Mouse (Mus musculus): ENCODE measurements around the gene Parp8. TPM values are rescaled to one million over a fixed set of nuclear protein-coding genes. Genes with fewer than 3 reads are reported as not detected.

Parp8 gene
- total RNA-seq, 2 experiments from 2014 or later, result 20.9 to 21.9 TPM

GRCm38 (mm10) chr13:116897711-116898110 is 127.6 kb downstream of the Parp8 start:
- no peak for DNase-seq (ENCODE audit: extremely low spot score in 1 of 2, low spot score in 2 of 2)
- intact Hi-C loops (cut with DNase I), result no loop called here
- TF ChIP-seq CTCF (IDR thresholded peaks at IDR 0.05), result no peak

GRCm38 (mm10) chr13:116884422-116884942 is 140.9 kb downstream of the Parp8 start:
- H3K4me3 ChIP-seq, result no peak overlapping the region
- no peak for DNase-seq (ENCODE audit: extremely low spot score in 1 of 2, low spot score in 2 of 2)
- TF ChIP-seq CTCF (IDR thresholded peaks at IDR 0.05), result no peak
- intact Hi-C loops (cut with DNase I), result loop anchor here (5.0 kb wide), 1 partner anchor 143 kb away; the partner anchor contains the start of gene Parp8
- no peak overlapping the region for H3K27ac ChIP-seq

More at GRCm38 (mm10) chr13:116897711-116898110, 127.6 kb downstream of the Parp8 start:
- Histone ChIP-seq H3K27ac (no peak overlapping the region), H3K4me3 (no peak overlapping the region)

- no peak for DNase-seq (ENCODE audit: extremely low spot score in 1 of 2, low spot score in 2 of 2)
- Histone ChIP-seq H3K4me3 (no peak overlapping the region), H3K27ac (no peak overlapping the region)
- intact Hi-C loops (cut with DNase I), result loop anchor here (5.0 kb wide), 1 partner anchor 145 kb away; the partner anchor contains the start of gene Parp8
- TF ChIP-seq CTCF (IDR thresholded peaks at IDR 0.05), result no peak
Measured at GRCm38 (mm10) chr13:116882226-116882625, 143.1 kb downstream of the Parp8 start.

GRCm38 (mm10) chr13:116879580-116880192 is 145.7 kb downstream of the Parp8 start:
- Histone ChIP-seq H3K27ac (no peak overlapping the region), H3K4me3 (no peak overlapping the region)
- intact Hi-C loops (cut with DNase I), result loop anchor here (5.0 kb wide), 1 partner anchor 148 kb away; the partner anchor contains the start of gene Parp8
- DNase-seq (ENCODE audit: extremely low spot score in 1 of 2, low spot score in 2 of 2), result no peak
- no peak for TF ChIP-seq CTCF (IDR thresholded peaks at IDR 0.05)

GRCm38 (mm10) chr13:116870221-116870620 is 155.1 kb downstream of the Parp8 start:
- Histone ChIP-seq H3K4me3 (no peak overlapping the region), H3K27ac (no peak overlapping the region)
- DNase-seq (ENCODE audit: extremely low spot score in 1 of 2, low spot score in 2 of 2), result no peak
- TF ChIP-seq CTCF (IDR thresholded peaks at IDR 0.05), result no peak
- intact Hi-C loops (cut with DNase I), result no loop called here

GRCm38 (mm10) chr13:116843937-116844336 is 181.4 kb downstream of the Parp8 start:
- no peak for DNase-seq (ENCODE audit: extremely low spot score in 1 of 2, low spot score in 2 of 2)
- TF ChIP-seq CTCF (IDR thresholded peaks at IDR 0.05), result no peak
- intact Hi-C loops (cut with DNase I), result no loop called here
- H3K4me3 ChIP-seq, result no peak overlapping the region
- no peak overlapping the region for H3K27ac ChIP-seq

- DNase-seq (ENCODE audit: extremely low spot score in 1 of 2, low spot score in 2 of 2), result no peak
- no peak overlapping the region for H3K27ac ChIP-seq
- TF ChIP-seq CTCF (IDR thresholded peaks at IDR 0.05), result no peak
- intact Hi-C loops (cut with DNase I), result no loop called here
- no peak overlapping the region for H3K4me3 ChIP-seq
Measured at GRCm38 (mm10) chr13:116830984-116831383, 194.4 kb downstream of the Parp8 start.

- no peak for TF ChIP-seq CTCF (IDR thresholded peaks at IDR 0.05)
- Histone ChIP-seq H3K4me3 (no peak overlapping the region), H3K27ac (no peak overlapping the region)
- intact Hi-C loops (cut with DNase I), result no loop called here
- DNase-seq (ENCODE audit: extremely low spot score in 1 of 2, low spot score in 2 of 2), result no peak
Measured at GRCm38 (mm10) chr13:116829015-116829414, 196.3 kb downstream of the Parp8 start.

GRCm38 (mm10) chr13:116811456-116811855 is 213.9 kb downstream of the Parp8 start:
- no peak for DNase-seq (ENCODE audit: extremely low spot score in 1 of 2, low spot score in 2 of 2)
- TF ChIP-seq CTCF (IDR thresholded peaks at IDR 0.05), result no peak
- Histone ChIP-seq H3K27ac (no peak overlapping the region), H3K4me3 (no peak overlapping the region)
- intact Hi-C loops (cut with DNase I), result no loop called here

Other genes with a start within 250 kb of the Parp8 start
- 10 to 100 TPM; 31.2 to 31.8 TPM for gene Emb, start 183.0 kb upstream of the Parp8 start, total RNA-seq (2021)
- gene Gm17509, start 195.5 kb upstream of the Parp8 start, total RNA-seq (2021), result 1 to 10 TPM; 1.4 to 1.9 TPM

All from left cerebral cortex, adult 2 months (tissue).